Mouse (Mus musculus) heart, postnatal 10 days (tissue): ENCODE data around the gene Gm49369. TPM values are rescaled to one million over a fixed set of nuclear protein-coding genes. Genes with fewer than 3 reads are reported as not detected.
"Not testable (repeated sequence)": the region's sequence is repeated elsewhere in the genome, so short reads cannot be mapped to it uniquely, and the experiment has no call there.

Experiments used
- DNase-seq, 2 experiments: peaks; one replicate each; pipeline ENCODE4 v3.0.0; 2021
- intact Hi-C: fragments of 180-260 bp; cut with DNase I; formaldehyde crosslinking; loops from one replicate; pipeline ENCODE4 v1.15.1; 2025
- total RNA-seq, 2 experiments: library from RNA; stranded (reverse); gene quantifications; 2 replicates each; pipeline ENCODE4 v1.2.3; 2021

The Gm49369 gene
- total RNA-seq, 2 experiments from 2014 or later, result 1.7 to 5.1 TPM

GRCm38 (mm10) chr7:142334246-142334645, 48.2 kb downstream of the Gm49369 start:
- intact Hi-C loops, result loop anchor here (1.0 to 2.0 kb wide), 6 partner anchors 17 to 341 kb away; no protein-coding TSS in a partner anchor
- DNase-seq, result peak; percentile 86 to 95

- intact Hi-C loops, DNase-seq: not testable (repeated sequence)
These were observed 49.7 kb downstream of the Gm49369 start for GRCm38 (mm10) chr7:142332741-142333140.

- DNase-seq, result no peak
- intact Hi-C loops, result no loop called here
These were observed 51.2 kb downstream of the Gm49369 start for GRCm38 (mm10) chr7:142331281-142331680.

- peak; percentile 85 to 86 for DNase-seq
- intact Hi-C loops, result no loop called here
These were observed 52.2 kb downstream of the Gm49369 start for GRCm38 (mm10) chr7:142330271-142330724.

- DNase-seq, result no peak
- intact Hi-C loops, result no loop called here
These were observed 54.0 kb downstream of the Gm49369 start for GRCm38 (mm10) chr7:142328507-142328906.

- intact Hi-C loops, result no loop called here
- DNase-seq, result no peak
These were observed 55.6 kb downstream of the Gm49369 start for GRCm38 (mm10) chr7:142326714-142327445.

GRCm38 (mm10) chr7:142323396-142324117, 58.9 kb downstream of the Gm49369 start:
- no peak for DNase-seq
- intact Hi-C loops, result no loop called here

GRCm38 (mm10) chr7:142322641-142323040, 59.8 kb downstream of the Gm49369 start:
- DNase-seq, result no peak
- intact Hi-C loops, result no loop called here

- DNase-seq, intact Hi-C loops: not testable (repeated sequence)
These were observed 60.7 kb downstream of the Gm49369 start for GRCm38 (mm10) chr7:142321637-142322306.

Other genes starting within 250 kb of the Gm49369 start
- not detected for gene Gm39115, start 246.6 kb downstream of the Gm49369 start, total RNA-seq
- gene Gm45337, start 238.1 kb downstream of the Gm49369 start, total RNA-seq, result not detected
- not detected for gene Gm29735, start 225.6 kb downstream of the Gm49369 start, total RNA-seq
- not detected for gene Gm4553, start 216.9 kb downstream of the Gm49369 start, total RNA-seq
- gene Krtap5-2, start 206.7 kb downstream of the Gm49369 start, total RNA-seq, result not detected
- not detected for gene Gm10153, start 192.3 kb downstream of the Gm49369 start, total RNA-seq
- not detected for gene Krtap5-3, start 181.3 kb downstream of the Gm49369 start, total RNA-seq
- not detected for gene Gm7579, start 170.8 kb downstream of the Gm49369 start, total RNA-seq
- gene Krtap5-5, start 152.7 kb downstream of the Gm49369 start, total RNA-seq, result not detected
- not detected for gene Gm40460, start 141.6 kb downstream of the Gm49369 start, total RNA-seq
- gene Gm2431, start 124.3 kb downstream of the Gm49369 start, total RNA-seq, result not detected
- gene Gm4559, start 108.3 kb downstream of the Gm49369 start, total RNA-seq, result not detected
- not detected for gene Krtap5-1, start 85.5 kb downstream of the Gm49369 start, total RNA-seq
- gene Krtap5-4, start 79.1 kb downstream of the Gm49369 start, total RNA-seq, result not detected
- 1 to 10 TPM; 1.0 to 1.1 TPM for gene Ifitm10, start 8.9 kb downstream of the Gm49369 start, total RNA-seq
- gene Ctsd, start 5.4 kb upstream of the Gm49369 start, total RNA-seq, result 100 to 1,000 TPM; 501 to 525 TPM
- gene Syt8, start 52.2 kb upstream of the Gm49369 start, total RNA-seq, result not detected
- 1 to 10 TPM; 1.9 to 4.3 TPM for gene Tnni2, start 59.1 kb upstream of the Gm49369 start, total RNA-seq
- 100 to 1,000 TPM; 111 to 116 TPM for gene Lsp1, start 78.1 kb upstream of the Gm49369 start, total RNA-seq
- 1 to 10 TPM in 1 of 2 experiments, under 1 TPM in 1; 0.67 to 1.8 TPM for gene Tnnt3, start 116.2 kb upstream of the Gm49369 start, total RNA-seq
- gene Mrpl23, start 150.0 kb upstream of the Gm49369 start, total RNA-seq, result 10 to 100 TPM in 1 of 2 experiments, 1 to 10 TPM in 1; 4.1 to 19.3 TPM